Mouse (Mus musculus): ENCODE data around the gene Smagp.

Gene Smagp

DNA sequence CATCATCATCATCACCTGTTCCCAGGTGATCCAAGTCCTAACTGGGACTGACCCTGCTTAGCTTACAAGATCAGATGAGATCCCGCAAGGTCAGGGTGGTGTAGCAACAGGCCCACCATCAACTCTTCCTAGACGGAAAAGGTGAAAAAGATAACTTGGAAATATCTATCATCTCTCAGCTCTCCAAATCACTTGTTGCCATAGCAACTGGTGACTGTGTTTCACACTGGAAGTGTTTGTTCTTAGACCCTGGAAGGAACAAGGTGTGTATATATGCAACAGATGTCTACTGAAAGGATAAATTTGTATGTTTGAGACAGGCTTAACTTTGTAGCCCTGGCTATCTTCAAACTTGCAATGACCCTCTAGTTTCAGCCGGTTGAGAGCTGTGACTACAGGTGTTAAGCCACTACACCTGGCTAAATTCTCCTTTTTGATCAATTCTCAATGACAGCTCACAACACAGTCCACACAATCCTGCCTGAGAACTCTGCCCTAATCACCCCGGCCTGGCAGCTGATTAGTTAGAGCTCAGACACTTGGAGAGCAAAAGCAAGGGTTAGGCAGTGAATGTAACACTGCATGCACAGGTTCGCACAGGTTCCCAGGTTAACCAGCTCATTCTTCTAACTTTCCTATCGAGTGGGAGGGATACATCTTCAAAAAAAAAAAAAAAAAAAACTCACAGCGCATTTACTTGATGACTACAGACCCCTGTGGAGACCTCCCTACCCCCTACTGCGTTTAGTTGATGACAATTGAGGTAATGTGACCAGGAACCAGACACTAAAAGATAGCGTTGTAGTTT is 28.9 kb upstream of the Smagp start:
- no peak for DNase-seq (ENCODE audit: low spot score in 2 of 2)

DNA sequence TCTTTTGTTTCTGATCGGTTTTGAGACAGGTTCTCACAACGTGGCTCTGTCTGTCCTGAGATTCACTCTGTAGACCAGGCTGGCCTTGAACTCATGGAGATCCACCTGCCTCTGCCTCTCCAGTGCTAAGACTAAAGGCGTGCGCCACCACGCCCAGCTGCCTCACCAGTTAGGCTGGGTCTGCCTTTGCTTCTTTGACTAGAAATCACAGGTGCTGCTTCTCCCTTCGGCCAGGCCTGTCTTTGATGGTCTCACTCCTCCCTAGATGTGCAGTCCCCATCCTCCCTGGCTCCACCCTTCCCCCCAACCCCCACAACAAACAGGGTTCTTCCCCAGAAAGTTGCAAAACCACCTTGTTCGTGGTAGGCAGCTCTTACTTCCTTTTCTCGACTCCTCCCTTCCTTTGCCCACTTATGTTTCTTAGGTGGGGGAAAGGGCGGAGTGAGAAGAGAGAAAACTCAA is 28.1 kb upstream of the Smagp start:
- peak; percentile 45 to 56 for DNase-seq (ENCODE audit: low spot score in 2 of 2)

DNA sequence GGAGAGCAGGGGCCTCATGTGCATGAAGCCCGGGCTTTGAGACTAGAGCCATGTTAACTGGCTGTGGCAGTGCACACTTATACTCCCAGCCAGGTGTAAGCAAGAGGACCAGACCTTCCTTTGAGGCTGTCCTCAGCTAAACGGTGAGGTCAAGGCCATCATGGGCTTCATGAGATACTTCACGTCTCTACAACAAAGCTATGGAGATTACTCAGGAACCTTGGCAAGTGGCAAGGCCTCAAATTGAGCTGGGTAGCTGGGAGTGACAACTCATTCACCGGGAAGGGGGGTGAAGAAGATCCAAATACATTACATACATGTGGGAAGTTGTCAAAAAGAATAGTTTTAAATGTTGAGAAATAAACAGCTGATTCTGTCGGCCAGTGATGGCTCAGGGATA is 24.1 kb upstream of the Smagp start:
- DNase-seq (ENCODE audit: low spot score in 2 of 2), result no peak

DNA sequence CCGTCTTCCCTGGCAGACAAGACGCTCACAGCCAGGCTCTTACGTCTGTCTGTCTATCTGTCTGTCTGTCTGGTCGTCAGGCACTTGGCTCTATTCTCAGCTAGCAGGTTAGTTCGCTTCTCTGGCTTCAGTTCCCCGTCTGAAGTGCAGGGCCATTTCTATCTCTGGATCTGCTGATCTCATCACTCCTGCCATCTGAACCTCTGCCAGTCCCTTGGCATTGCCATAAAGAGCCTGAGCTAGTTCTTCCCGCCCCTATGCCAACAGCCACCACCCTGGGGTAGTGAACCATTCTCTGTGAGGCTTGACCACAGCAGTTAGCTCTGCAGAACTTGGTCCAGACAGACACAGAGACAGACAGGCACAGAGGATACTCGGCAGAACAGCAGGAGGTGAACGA is 23.6 kb upstream of the Smagp start:
- no peak for DNase-seq (ENCODE audit: low spot score in 2 of 2)

DNA sequence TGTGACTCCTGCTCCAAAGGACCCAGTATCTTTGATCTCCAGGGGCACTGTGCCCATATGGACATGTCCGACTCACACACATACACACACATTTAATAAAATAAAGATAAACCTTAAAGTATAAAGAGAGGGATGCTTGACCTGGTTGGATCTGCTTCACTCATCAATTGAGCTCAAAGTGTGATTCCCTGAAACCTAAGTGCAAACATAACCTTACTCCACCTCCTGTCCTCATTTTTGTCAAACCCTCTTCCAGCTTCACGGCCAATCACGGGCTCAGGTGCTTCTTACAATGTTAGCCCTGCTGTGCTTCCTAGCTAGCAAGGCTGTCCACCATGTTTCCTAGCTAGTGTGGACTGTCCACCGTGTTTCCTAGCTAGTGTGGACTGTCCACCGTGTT is 18.5 kb upstream of the Smagp start:
- DNase-seq (ENCODE audit: low spot score in 2 of 2), result no peak

DNA sequence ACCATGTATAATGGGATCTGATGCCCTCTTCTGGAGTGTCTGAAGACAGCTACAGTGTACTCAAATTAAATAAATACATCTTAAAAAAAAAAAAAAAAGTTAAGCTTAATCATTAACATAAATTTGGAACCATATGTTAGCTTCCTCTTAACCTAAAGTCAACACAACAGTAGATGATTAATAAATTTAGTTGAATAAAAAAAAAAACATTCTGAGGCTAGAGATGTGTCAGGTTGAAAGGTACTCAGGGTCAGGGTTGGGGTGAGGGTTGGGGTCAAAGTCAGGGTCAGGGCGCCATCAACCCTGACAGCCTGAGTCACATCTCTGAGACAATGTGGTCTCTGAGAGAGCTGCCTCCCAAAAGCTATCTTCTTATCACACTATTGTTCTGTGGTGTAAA is 17.5 kb upstream of the Smagp start:
- DNase-seq (ENCODE audit: low spot score in 2 of 2), result no peak

DNA sequence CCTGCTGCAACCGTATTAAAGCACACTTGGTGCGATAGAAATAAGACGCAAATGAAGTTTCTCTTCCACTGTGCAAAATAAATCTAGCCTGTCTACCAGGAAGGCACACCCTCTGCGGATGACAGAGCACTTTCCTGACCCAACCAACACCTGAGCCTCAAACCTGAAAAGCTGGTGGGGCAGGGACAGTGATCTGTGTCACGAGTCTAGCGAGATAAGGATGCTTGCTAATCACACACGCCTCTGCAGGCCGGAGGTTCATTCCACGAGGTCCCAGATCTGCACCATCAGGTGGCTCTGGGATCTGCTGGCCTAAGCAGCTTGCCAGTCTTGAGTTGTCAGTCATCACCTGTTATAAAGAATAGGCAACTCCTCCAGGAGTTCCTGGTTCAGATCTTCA is 14.9 kb upstream of the Smagp start:
- no peak for DNase-seq (ENCODE audit: low spot score in 2 of 2)

DNA sequence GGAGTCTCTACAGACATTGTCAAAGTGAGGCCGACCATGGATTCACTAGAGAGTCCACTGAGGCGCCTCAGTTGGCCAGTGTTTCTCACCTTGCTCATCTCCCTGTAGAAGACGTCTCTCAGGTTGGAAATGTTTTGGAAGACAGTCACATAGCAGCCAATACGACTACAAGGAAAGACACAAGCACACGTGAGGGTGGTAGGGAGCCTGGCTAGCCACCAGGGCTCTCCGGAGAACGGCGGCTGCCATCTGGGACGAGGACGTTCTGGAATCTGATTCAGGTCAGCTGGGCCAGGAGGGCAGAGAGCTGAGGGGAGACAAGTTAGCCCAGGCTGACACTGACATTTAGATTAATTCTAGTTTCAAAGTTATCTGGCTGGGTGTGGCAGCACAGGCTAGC is 13.4 kb upstream of the Smagp start:
- DNase-seq (ENCODE audit: low spot score in 2 of 2), result no peak

DNA sequence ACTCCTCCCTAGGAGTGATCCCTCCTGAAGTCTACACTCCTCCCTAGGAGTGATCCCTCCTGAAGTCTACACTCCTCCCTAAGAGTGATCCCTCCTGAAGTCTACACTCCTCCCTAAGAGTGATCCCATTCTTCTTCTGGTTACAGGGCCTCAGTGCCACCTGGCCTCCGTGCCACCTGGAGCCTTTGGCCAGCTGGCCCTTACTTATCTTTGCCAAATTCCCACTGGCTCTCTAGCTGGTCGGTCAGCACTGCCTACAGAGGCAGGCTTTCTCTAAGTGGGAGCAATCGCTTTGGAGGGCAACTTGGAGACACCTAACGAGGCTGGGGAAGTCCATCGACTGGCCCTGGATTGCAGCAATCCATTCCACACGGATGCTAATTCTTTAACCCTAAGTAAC is 9.4 kb upstream of the Smagp start:
- no peak for DNase-seq (ENCODE audit: low spot score in 2 of 2)

DNA sequence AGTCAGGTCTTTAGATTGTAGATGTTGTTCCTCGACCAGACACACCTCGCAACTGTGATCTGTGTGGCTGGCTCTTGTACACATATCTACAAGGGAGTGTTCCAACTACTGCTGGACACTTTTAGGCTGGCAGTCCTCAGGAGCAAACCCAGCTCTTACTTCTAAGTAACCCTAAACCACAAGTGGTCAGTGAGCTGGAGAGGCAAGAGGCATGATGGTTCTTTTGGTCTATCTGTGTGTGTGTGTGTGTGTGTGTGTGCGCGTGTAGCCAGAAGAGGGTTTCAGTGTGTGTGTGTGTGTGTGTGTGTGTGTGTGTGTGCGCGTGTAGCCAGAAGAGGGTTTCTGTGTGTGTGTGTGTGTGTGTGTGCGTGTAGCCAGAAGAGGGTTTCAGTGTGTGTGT is 5.7 kb upstream of the Smagp start:
- no peak for DNase-seq (ENCODE audit: low spot score in 2 of 2)

DNA sequence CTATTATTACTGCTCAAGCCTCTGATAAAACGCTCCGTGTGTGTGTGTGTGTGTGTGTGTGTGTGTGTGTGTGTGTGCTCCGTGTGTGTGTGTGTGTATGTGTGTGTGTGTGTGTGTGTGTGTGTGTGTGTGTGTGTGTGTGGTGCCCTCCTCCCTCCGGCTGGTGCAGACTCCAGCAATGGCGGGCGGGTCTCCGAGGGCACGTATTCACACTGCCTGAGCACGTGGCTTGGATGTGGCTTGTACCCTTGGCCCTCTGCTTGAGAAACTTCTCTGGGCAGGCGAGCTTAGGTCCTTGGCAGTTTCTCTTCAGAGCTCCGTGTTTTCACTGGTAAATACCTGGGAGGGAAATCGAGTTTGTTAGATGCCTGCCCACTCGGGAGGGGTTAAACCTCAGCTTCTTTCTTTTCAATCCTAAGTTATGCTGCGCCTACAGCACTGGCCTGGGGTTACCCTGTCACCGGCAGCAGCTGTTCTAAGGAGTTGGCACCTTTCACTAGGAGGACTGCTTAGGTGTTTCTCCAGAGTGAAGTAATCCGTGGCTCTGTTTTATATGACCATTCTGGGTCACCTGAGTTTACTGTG is 4.6 kb upstream of the Smagp start:
- no peak for DNase-seq (ENCODE audit: low spot score in 2 of 2)

DNA sequence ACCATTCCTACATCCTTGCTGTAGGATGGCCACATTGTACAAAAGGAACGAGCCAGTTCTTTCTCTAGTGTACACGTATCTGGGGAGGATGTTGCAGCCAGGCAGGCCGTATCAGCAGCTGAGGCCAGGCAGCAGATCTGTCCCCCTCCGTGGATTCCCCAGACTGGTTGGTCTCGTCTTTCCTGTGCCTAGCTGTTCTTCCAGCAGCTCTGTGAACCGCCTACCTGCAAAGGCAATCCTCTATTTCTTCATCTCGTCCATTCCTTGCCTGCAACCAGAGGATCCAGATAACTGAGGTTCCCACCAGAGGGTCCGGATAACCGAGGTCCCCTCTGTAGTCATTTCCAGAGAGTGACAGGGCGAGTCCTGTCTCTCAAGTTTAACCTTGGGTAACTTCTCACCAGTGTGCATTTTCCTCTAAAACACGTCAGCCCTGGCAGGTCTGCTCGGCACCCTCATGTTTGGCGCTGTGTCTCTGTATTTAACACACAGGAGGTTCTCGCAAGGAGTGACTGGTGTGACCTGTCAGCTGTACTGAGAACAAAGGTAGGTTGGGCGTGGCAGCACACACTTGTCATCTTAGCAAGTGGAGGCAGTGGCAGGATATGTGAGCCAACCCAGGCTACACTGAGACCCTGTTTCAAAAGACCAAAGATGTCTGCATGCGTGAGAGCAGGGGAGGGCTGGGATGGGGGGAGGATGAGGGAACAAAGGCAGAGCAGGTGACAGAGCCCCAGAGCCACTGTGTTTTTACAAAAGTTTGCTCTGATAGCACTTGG is 3.4 kb upstream of the Smagp start:
- DNase-seq (ENCODE audit: low spot score in 2 of 2), result no peak

DNA sequence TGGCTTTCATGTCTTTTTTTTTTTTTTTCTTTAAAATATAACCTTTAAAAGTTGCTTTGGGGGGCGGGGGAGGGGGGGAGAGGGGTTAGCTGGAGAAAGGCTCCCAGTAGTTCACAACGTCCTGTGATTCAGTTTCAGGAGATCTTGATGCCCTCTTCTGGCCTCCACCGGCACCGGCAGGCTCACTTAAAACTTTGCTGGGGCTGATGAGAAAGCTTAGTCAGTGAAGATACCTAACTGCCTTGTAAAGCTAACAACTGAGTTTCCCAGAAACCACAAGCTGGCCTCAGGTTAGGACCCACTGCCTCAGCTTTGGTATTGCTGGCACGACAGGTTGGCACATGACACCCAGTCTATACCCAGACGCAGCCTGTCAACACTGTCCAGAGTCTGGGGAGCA is 921 bp upstream of the Smagp start:
- peak in 1 of 2 experiments; percentile 26 for DNase-seq (ENCODE audit: low spot score in 2 of 2)

DNA sequence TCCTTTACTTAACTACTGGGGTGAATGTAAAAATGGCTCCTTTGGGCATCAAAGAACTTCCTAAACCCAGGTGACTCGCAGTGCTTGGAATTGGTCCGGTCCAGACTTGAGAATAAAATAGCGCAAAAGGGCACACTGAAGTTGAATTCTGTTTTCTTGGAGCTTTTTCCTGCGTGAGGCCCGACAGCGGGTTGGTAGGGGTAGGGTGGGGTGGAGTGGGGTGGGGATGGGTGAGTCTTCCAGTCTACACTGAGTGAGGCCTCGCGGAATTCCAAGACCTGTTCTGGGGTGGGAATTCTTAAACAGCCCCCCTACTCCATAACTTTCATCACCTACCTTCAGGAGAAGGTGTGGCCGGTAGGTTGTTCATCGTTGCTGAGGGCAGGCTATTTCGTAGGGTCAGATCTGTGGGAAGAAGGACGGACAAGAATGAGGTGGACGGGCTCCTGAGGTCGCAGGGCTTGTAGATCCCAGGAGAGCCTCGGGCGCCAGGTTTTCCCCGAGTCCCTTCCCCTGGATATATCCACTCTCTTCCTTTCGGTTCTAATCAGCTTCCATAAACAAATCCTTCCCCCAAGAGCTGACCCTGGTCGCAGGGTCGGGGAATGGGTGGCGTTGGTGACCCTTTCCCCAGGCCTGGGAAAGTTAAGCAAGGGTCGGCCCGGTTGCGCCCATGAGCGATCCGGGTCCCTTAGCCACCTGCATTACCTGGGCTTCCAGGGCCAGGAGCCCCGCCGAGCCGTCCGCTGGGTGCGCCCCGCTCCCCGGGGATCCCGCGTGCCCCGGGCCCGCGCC is 692 bp downstream of the Smagp start:
- no peak for DNase-seq (ENCODE audit: low spot score in 2 of 2)

DNA sequence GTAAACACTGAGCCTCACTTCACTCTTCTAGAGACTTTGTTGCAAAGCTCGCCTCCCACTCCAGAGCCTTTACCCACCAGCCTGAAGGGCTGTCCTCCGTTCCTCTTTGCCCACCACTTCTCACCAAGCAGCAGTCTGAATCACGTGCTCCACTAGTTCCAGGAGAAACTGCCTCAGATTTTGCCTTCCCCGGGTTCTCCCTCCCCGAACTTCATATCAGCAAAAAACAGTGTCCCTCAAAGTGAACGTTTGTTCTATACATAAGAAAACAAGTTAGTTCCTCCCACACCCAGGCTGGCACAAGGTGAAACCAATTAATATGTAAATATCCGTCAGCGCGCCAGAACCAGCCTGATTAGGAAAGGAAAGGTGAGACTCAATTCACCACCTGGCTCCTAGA is 1.5 kb downstream of the Smagp start:
- DNase-seq (ENCODE audit: low spot score in 2 of 2), result no peak

DNA sequence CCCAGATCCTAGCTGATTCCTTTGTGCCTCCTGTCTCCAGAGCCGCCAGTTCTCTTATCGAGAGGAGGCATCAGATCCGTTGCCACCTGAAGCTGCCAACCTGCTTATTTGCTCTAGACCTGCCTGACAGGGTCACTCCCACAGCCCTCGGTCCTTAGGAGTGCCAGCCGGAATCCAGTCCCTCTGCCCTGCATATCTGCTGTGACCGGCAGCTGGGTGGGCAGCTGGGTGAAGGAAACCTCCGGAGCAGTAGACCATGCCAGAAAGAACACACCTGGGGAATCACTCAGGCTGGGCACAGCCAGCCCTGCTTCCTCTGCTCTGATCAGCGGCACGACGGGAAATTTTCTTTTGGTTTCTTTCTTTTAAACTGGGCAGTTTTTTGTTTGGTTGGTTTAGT is 3.4 kb downstream of the Smagp start:
- no peak for DNase-seq (ENCODE audit: low spot score in 2 of 2)

DNA sequence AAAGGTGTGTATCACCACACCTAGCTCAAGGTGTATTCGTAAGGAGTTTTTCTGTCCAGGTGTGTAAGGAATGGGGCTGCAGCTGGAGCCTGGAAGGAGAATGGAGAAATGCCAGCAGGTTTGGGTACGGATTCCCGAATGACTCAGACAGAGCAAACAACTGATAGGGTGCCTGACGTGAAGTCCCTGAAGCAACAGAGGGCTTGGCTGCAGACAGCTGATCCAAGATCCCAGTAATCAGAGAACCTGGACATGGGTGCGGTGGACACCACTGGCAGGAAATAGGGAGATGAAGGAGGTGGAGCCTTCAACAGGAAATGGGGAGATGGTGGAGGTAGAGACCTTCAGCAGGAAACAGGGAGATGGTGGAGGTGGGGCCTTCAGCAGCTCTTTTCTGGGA is 4.4 kb downstream of the Smagp start:
- DNase-seq (ENCODE audit: low spot score in 2 of 2), result no peak

DNA sequence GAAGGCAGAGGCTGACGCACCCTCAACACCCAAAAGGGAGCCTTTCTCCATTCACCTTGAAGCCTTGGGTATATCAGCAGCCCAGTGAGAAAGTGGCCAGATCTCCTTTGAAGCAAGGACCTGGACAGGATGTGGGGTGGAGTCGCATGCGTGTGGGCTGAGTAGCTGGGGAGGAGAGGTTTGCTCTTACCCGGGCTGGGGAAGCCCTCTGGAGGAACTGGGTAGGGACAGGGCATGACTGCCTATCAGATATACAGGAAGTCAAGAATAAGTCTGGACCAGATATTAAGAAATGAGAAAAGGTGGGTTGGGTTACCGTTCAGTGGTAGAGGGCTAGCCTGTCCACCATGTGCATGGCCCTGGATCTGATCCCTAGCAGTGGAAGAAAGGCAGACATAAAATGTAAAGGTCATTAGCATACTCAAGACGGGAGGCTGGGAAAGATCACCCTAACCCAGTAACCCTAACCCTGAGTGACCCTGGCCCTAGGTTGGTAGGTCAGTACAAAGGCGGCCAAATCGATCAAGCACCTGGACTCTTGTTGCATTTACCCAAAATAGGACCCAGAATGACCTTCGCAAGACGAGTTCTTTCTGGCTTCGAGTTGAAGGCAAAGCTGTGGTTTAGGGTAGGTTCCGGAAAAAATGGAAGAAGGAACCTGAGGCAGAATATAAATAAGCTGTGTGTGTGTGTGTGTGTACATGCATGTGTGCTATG is 5.1 kb downstream of the Smagp start:
- DNase-seq (ENCODE audit: low spot score in 2 of 2), result no peak

DNA sequence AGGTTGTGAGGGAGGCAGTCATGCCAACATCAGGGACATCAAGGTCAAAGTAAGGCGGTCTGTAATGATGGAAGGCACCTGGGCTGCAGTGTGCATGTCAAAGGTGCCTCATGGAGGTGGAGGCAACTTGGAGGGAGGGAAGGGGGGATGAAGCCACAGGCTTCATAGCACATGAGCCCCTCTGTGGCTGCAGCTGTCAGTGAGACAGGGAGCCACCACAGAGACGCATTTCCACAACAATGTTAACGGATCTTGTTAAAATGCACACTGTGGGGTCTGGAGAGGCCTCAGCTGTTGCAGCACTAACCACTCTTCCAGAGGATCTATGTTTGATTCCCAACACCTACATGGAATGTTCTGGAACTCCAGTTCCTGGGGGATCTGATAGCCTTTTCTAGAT is 6.6 kb downstream of the Smagp start:
- no peak for DNase-seq (ENCODE audit: low spot score in 2 of 2)

DNA sequence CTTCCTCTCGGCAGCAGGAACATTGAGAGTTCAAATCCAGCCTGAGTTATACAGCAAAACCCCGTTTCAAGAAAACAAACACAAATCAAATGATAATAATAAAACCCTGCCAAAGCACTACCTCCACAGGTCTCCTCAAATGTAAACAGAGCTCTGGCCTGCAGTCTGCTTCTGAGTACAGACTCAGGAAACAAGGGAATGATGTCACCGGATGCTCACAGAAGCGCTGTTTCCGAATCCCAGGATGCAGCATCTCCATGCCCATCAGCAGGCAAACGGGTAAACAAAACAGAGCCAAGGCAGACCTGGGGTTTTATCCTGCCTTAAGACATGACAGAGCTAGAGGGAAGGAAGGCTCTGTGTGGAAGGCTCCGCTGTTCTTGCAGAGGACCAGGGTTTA is 7.9 kb downstream of the Smagp start:
- no peak for DNase-seq (ENCODE audit: low spot score in 2 of 2)

DNA sequence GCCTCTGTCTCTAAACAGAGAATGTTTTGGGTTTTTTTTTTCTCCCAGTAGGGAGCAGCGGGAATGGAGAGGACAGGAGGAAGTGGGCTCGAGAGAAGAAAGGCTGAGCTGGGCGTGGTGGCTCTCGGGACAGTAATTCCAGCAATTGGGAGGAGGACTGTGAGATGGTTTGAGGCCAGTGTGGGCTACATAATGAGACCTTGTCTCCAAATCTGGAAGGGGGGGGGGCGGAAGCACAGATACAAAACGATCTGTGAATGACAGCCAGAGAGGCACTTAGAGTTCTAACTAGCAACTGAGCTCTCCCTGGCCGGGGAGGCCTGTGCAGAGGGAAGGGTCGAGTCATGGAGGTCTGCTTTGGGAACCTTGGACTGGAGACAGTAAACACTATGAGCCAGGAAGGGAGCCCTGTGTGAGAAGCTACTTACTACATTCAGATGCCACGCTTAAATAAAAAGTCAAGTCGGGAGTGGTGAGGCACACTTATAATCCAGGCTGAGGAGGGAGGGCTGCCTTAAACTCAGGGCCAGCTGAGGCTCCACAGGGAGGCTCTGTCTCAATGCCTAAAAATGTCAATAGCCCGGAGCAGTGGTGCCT is 8.9 kb downstream of the Smagp start:
- no peak for DNase-seq (ENCODE audit: low spot score in 2 of 2)
